Mouse (Mus musculus) limb, embryonic 15.5 days (tissue): ENCODE results near the gene Tmem63b. TPM values are rescaled to one million over a fixed set of nuclear protein-coding genes. Genes with fewer than 3 reads are reported as not detected.

ENCODE experiments used
- ATAC-seq: fragments of 200-750 bp; cut with Nextera tagmentation; 2 replicates; pipeline ENCODE4 v1.8.0; 2017; ENCODE audit warnings: low read depth, moderate TSS enrichment; ENCODE audit not compliant: insufficient number of reproducible peaks, low FRiP score, low TSS enrichment
- H3K27ac ChIP-seq: fragments of 300-500 bp; sonication (generic); 2 replicates; pipeline ENCODE4 v1.5.1; 2015; ENCODE audit warnings: moderate library complexity, mild to moderate bottlenecking, inconsistent platforms
- H3K27me3 ChIP-seq: fragments of 300-500 bp; sonication (generic); 2 replicates; pipeline ENCODE4 v1.6.1; 2015; ENCODE audit warnings: inconsistent platforms
- H3K36me3 ChIP-seq: fragments of 300-500 bp; sonication (generic); 2 replicates; pipeline ENCODE4 v1.6.1; 2015; ENCODE audit warnings: inconsistent platforms
- H3K4me1 ChIP-seq: fragments of 300-500 bp; sonication (generic); 2 replicates; pipeline ENCODE4 v1.6.1; 2015; ENCODE audit warnings: inconsistent platforms
- H3K4me2 ChIP-seq: fragments of 300-500 bp; sonication (generic); 2 replicates; pipeline ENCODE4 v1.6.1; 2015; ENCODE audit warnings: mild to moderate bottlenecking, inconsistent platforms
- H3K4me3 ChIP-seq: fragments of 300-500 bp; sonication (generic); 2 replicates; pipeline ENCODE4 v1.5.1; 2015; ENCODE audit warnings: mild to moderate bottlenecking, inconsistent platforms
- H3K9ac ChIP-seq: fragments of 300-500 bp; sonication (generic); 2 replicates; pipeline ENCODE4 v1.6.1; 2015; ENCODE audit warnings: inconsistent platforms
- H3K9me3 ChIP-seq: fragments of 300-500 bp; sonication (generic); 2 replicates; pipeline ENCODE4 v1.6.1; 2016; ENCODE audit warnings: inconsistent platforms
- WGBS: fragments of 180-500 bp; shearing (Covaris S2); methylation state at CpG from one replicate; pipeline ENCODE4 v1.1.7; 2015; 5-methylcytosine and 5-hydroxymethylcytosine counted together
- polyA plus RNA-seq: library from polyadenylated mRNA; unstranded; fragments of >200 nt; fragmentation: Nextera tagmentation; extraction: Ambion mirVana; gene quantifications from 2 replicates; pipeline ENCODE4 v1.2.1, GENCODE M21; 2015

Tmem63b gene
- polyA plus RNA-seq, 1 experiment from 2014 or later = 38.1 TPM

DNA sequence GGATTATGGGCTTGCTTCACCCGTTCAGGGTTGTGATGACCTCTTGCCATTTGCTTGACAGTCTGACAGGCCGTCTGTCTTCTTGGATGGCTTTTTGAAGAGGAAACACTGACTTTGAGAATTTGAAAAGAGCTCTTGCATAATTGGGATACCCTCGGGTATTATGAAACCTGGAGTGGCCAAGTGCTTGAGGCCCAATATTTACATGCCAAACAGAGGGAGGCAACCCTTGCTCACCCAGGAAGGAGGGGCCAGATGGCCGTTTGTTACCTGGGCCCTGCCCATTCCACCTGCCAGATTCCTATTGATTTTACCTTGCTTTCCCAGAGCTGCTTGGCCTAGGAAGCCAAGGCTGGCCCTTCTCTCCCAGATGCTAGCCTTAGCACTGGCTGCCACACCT lies 15.5 kb upstream of the Tmem63b start:
- Histone ChIP-seq H3K27ac (no peak overlapping the region), H3K4me1 (peaks cover 8% of the 10 kb centered on the region), H3K9ac (no peak overlapping the region), H3K4me2 (no peak overlapping the region), H3K4me3 (no peak overlapping the region), H3K9me3 (no peaks in the 10 kb centered on the region), H3K36me3 (peaks cover 22% of the 10 kb centered on the region), H3K27me3 (no peaks in the 10 kb centered on the region)
- ATAC-seq = no peak
- 46% methylated on average over 4 of the region's 4 CpGs for WGBS

DNA sequence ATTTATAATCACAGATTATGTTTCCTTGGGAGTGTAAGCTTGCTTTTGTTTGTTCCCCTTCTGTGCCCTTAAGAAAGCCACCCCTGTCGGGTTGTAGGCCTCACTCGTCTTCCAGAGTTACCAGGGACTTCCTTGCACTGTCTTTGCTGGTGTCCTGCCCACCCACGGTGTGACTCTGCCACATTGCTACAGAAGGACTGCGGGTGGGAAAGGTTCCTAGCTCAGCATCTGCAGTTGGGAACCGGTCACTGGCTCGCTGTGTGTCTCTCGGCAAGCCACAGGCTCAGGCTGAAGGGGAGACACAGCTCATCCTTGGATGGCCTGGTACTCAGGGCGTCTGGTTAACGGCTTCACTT lies 14.5 kb upstream of the Tmem63b start:
- no peak for ATAC-seq
- H3K9me3 ChIP-seq = no peaks in the 10 kb centered on the region
- H3K4me1 ChIP-seq = peaks cover 8% of the 10 kb centered on the region
- H3K9ac ChIP-seq = no peak overlapping the region
- H3K4me2 ChIP-seq = no peak overlapping the region
- H3K36me3 ChIP-seq = peaks cover 31% of the 10 kb centered on the region
- no peak overlapping the region for H3K27ac ChIP-seq
- no peaks in the 10 kb centered on the region for H3K27me3 ChIP-seq
- 79% methylated on average over 9 of the region's 9 CpGs for WGBS
- H3K4me3 ChIP-seq = no peak overlapping the region

DNA sequence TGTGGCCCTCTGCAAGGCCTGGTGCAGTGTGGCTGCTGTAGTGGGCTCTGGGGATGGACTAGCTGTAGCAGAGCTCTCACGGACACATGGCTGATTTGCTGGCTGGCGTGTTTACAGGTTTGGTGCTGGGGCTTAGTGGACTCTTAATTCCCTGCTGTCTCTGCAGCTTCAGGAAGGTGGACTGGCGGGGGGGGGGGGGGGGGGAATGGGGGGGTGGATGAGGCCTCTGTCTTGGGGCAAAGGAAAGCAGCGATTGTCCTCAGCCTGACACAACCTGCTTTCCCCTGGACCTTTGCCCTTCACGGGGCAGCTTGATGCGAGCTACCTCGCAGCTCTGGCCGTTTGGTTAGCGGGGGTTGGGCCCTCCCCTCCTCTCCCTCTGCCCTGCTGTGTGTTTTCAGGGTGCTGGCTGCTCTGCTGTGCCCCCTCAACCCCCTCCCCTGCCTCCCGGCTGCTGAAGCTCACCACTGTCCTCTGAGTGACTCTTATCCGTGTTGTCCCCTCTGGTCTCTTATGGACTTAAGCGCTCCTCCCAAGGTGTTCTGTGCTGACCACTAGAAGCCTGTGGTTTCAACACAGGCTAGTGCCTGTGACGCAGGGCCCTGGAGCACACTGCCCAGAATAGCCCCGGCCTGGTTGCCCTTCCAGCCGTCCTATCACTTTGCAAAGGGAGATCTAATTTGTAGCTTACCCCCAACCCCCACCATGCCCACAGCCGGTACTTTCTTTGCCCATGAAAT lies 14.0 kb upstream of the Tmem63b start:
- H3K27me3 ChIP-seq = no peaks in the 10 kb centered on the region
- peaks cover 31% of the 10 kb centered on the region for H3K36me3 ChIP-seq
- H3K27ac ChIP-seq = no peak overlapping the region
- H3K9ac ChIP-seq = no peak overlapping the region
- H3K4me3 ChIP-seq = no peak overlapping the region
- H3K4me2 ChIP-seq = no peak overlapping the region
- H3K9me3 ChIP-seq = no peaks in the 10 kb centered on the region
- WGBS = 44% methylated on average over 11 of the region's 16 CpGs
- peaks cover 8% of the 10 kb centered on the region for H3K4me1 ChIP-seq
- ATAC-seq = no peak

- Histone ChIP-seq H3K4me1 (peaks cover 8% of the 10 kb centered on the region), H3K27ac (no peak overlapping the region), H3K27me3 (no peaks in the 10 kb centered on the region), H3K4me3 (no peak overlapping the region), H3K9me3 (no peaks in the 10 kb centered on the region), H3K9ac (no peak overlapping the region), H3K36me3 (peaks cover 31% of the 10 kb centered on the region), H3K4me2 (no peak overlapping the region)
- 78% methylated on average over 3 of the region's 3 CpGs for WGBS
- no peak for ATAC-seq
Measured at GRCm38 (mm10) chr17:45699039-45699740, 12.5 kb upstream of the Tmem63b start.

GRCm38 (mm10) chr17:45698368-45698767 lies 11.7 kb upstream of the Tmem63b start:
- peaks cover 10% of the 10 kb centered on the region for H3K4me1 ChIP-seq
- no peak overlapping the region for H3K4me2 ChIP-seq
- H3K36me3 ChIP-seq = peaks cover 31% of the 10 kb centered on the region
- WGBS = 78% methylated on average over 6 of the region's 6 CpGs
- no peaks in the 10 kb centered on the region for H3K27me3 ChIP-seq
- H3K27ac ChIP-seq = no peak overlapping the region
- no peak for ATAC-seq
- no peak overlapping the region for H3K4me3 ChIP-seq
- H3K9ac ChIP-seq = no peak overlapping the region
- H3K9me3 ChIP-seq = no peaks in the 10 kb centered on the region

GRCm38 (mm10) chr17:45696981-45697380 lies 10.3 kb upstream of the Tmem63b start:
- H3K4me1 ChIP-seq = peaks cover 3% of the 10 kb centered on the region; the same call in 1 of the 2 replicates
- no peaks in the 10 kb centered on the region for H3K27me3 ChIP-seq
- ATAC-seq = no peak
- no peak overlapping the region for H3K4me2 ChIP-seq
- peaks cover 31% of the 10 kb centered on the region for H3K36me3 ChIP-seq
- H3K9me3 ChIP-seq = no peaks in the 10 kb centered on the region
- no peak overlapping the region for H3K4me3 ChIP-seq
- no peak overlapping the region for H3K9ac ChIP-seq
- WGBS = 77% methylated on average over 9 of the region's 9 CpGs
- H3K27ac ChIP-seq = peak overlapping the region; percentile 48

DNA sequence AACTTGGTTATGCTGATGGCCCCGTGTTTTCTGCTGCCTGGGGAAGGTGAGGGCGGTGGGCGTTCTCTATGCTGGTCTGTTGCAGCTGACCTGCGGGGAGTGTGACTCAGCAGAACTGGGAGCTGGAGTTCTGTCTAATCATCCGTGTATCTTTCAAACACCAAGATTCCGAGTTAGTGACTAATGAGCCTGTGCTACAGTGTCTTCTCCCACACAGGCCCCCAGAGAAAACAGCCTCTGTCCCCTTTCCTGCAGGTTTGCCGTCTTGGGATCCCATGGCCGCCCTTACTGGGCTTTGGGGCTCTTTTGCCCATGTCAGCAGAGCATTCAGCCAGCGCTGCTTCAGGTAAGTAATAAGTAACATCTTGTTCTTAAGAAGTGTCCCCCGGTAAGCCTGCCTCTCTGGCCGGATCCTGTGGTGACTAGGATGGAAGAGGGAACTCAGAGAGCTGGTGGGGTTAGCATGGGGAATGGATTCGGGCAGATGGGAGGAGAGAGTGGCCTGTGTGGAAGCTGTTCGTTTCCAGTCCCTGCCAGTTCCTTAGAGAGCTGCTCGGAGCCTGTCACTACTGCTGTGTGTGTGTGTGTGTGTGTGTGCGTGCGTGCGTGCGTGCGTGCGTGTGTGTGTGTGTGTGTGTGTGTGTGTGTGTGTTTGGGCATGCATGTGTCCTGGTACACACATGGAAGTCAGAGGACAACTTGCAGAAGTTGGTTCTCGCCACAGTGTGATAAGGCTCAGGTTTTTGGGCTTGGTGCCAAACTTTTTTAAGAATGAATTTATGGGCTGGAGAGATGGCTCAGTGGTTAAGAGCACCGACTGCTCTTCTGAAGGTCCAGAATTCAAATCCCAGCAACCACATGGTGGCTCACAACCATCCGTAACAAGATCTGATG lies 8.8 kb upstream of the Tmem63b start:
- Histone ChIP-seq H3K27ac (no peak overlapping the region), H3K4me1 (peaks cover 3% of the 10 kb centered on the region; the same call in 1 of the 2 replicates), H3K36me3 (peaks cover 31% of the 10 kb centered on the region), H3K4me3 (no peak overlapping the region), H3K4me2 (no peak overlapping the region), H3K9ac (no peak overlapping the region), H3K27me3 (no peaks in the 10 kb centered on the region), H3K9me3 (no peaks in the 10 kb centered on the region)
- 75% methylated on average over 23 of the region's 23 CpGs for WGBS
- ATAC-seq = no peak

GRCm38 (mm10) chr17:45693812-45694565 lies 7.3 kb upstream of the Tmem63b start:
- no peaks in the 10 kb centered on the region for H3K27me3 ChIP-seq
- no peaks in the 10 kb centered on the region for H3K9me3 ChIP-seq
- WGBS = 83% methylated on average over 18 of the region's 18 CpGs
- H3K4me2 ChIP-seq = no peak overlapping the region
- H3K36me3 ChIP-seq = peaks cover 22% of the 10 kb centered on the region
- H3K4me1 ChIP-seq = peaks cover 3% of the 10 kb centered on the region; the same call in 1 of the 2 replicates
- no peak for ATAC-seq
- H3K9ac ChIP-seq = no peak overlapping the region
- no peak overlapping the region for H3K4me3 ChIP-seq
- H3K27ac ChIP-seq = no peak overlapping the region

- 79% methylated on average over 5 of the region's 5 CpGs for WGBS
- Histone ChIP-seq H3K4me2 (no peak overlapping the region), H3K9ac (no peak overlapping the region), H3K27ac (no peak overlapping the region), H3K27me3 (no peaks in the 10 kb centered on the region), H3K4me3 (no peak overlapping the region), H3K4me1 (peaks cover 15% of the 10 kb centered on the region), H3K9me3 (no peaks in the 10 kb centered on the region), H3K36me3 (peaks cover 9% of the 10 kb centered on the region)
- no peak for ATAC-seq
Measured at GRCm38 (mm10) chr17:45692159-45692558, 5.5 kb upstream of the Tmem63b start.

GRCm38 (mm10) chr17:45690044-45690443 lies 3.3 kb upstream of the Tmem63b start:
- no peak for ATAC-seq
- H3K27ac ChIP-seq = no peak overlapping the region
- no peak overlapping the region for H3K4me2 ChIP-seq
- H3K27me3 ChIP-seq = no peaks in the 10 kb centered on the region
- 81% methylated on average over 4 of the region's 4 CpGs for WGBS
- H3K36me3 ChIP-seq = no peaks in the 10 kb centered on the region
- no peak overlapping the region for H3K4me3 ChIP-seq
- no peak overlapping the region for H3K9ac ChIP-seq
- peaks cover 23% of the 10 kb centered on the region for H3K4me1 ChIP-seq
- H3K9me3 ChIP-seq = no peaks in the 10 kb centered on the region

GRCm38 (mm10) chr17:45689120-45689519 lies 2.4 kb upstream of the Tmem63b start:
- Histone ChIP-seq H3K9me3 (no peaks in the 10 kb centered on the region), H3K27me3 (no peaks in the 10 kb centered on the region), H3K27ac (no peak overlapping the region), H3K4me3 (no peak overlapping the region), H3K9ac (no peak overlapping the region), H3K4me2 (no peak overlapping the region), H3K36me3 (no peaks in the 10 kb centered on the region), H3K4me1 (peaks cover 33% of the 10 kb centered on the region)
- WGBS = 90% methylated on average over 9 of the region's 9 CpGs
- no peak for ATAC-seq
